ENCODE assay signal across 17 mouse cellular contexts in the genomic region with DNA sequence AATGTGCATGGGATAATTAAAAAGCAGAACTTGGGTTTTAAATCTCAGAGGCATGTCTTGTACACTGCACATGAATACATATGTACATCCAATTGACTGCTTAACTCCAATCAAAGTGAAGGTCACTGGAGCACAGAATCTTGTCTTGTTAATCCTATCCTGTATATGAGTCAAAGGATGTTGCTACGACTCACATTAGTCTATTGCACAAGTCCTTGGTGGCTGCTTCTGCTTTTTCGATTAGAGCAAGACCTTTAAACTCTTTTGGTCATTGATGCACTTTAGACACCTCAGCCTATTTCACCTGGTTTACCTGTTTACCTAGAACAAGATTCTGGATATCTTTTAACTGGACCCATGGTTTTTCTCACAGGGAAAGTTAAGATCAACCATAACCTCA.
"Had no signal": no experiment of that assay in that cellular context is flagged by ENCODE, and none has a peak within 500 bp of the region (broad histone marks: within the 10 kb centered on the region; RNA-seq: fewer than 3 reads in every experiment).

No protein-coding gene starts in this region.

- H3K36me3 ChIP-seq: limb, embryonic 13.5 days; liver, embryonic 12.5 days; midbrain, embryonic 12.5 days; neural tube, embryonic 15.5 days had no signal

- H3K4me1 ChIP-seq: limb, embryonic 13.5 days; liver, embryonic 12.5 days; midbrain, embryonic 12.5 days; neural tube, embryonic 15.5 days had no signal

- DNase-seq: kidney, adult 11 months; kidney, adult 9 months; kidney, postnatal 10 days; kidney, postnatal 4 days; left cerebral cortex, postnatal 4 days; lung, embryonic 14.5 days; lung, postnatal 10 days; lung, postnatal 4 days; right cerebral cortex, postnatal 14 days; thymus, postnatal 4 days had no signal

- ATAC-seq: liver, embryonic 12.5 days; midbrain, embryonic 16.5 days had no signal

- H3K4me2 ChIP-seq: limb, embryonic 13.5 days; liver, embryonic 12.5 days; lung, embryonic 14.5 days; midbrain, embryonic 12.5 days; neural tube, embryonic 15.5 days had no signal

- H3K27me3 ChIP-seq: limb, embryonic 13.5 days; liver, embryonic 12.5 days; midbrain, embryonic 12.5 days; neural tube, embryonic 15.5 days had no signal

- H3K9ac ChIP-seq: limb, embryonic 13.5 days; liver, embryonic 12.5 days; lung, embryonic 14.5 days; midbrain, embryonic 12.5 days; neural tube, embryonic 15.5 days had no signal

- H3K4me3 ChIP-seq: layer of hippocampus, adult 2 months; limb, embryonic 13.5 days; liver, embryonic 12.5 days; midbrain, embryonic 12.5 days; neural tube, embryonic 15.5 days had no signal

- H3K9me3 ChIP-seq: limb, embryonic 13.5 days; liver, embryonic 12.5 days; midbrain, embryonic 12.5 days; neural tube, embryonic 15.5 days had no signal

- H3K27ac ChIP-seq: layer of hippocampus, adult 2 months; limb, embryonic 13.5 days; liver, embryonic 12.5 days; midbrain, embryonic 12.5 days; neural tube, embryonic 15.5 days; stomach, postnatal 0 days had no signal
